10 mouse cellular contexts compared by ENCODE assay signal in the genomic region with DNA sequence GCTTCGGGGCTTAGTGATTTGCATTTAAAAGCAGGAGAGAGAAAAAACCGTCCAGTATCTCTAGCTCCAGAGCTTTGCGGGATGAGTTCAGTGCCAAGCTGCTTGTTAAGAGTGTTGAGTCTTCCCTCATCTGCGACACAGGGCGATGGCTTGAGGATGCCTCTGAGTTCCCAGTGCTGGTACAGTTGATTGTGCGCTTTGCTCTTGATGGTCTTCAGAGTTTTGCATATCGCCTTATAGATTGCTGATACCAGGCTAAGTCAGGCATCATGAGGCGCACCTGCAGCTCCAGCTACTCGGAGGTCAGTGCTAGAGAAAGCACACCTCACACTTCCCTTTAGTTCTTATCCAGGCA. TPM values are rescaled to one million over a fixed set of nuclear protein-coding genes. Genes with fewer than 3 reads are reported as not detected.
DNase-seq lines count a peak whose midpoint lies in the region; ATAC-seq and TF ChIP-seq lines count a peak whose summit lies in the region.
"Had no signal": no experiment of that assay in that cellular context is flagged by ENCODE, and none has a peak within 500 bp of the region (broad histone marks: within the 10 kb centered on the region; RNA-seq: fewer than 3 reads in every experiment).

No protein-coding gene starts in this region.

- no peaks in the 10 kb centered on the region for H3K36me3 ChIP-seq in forebrain, postnatal 0 days (ENCODE audit: insufficient read depth)
- H3K36me3 ChIP-seq in midbrain, postnatal 0 days (ENCODE audit: insufficient read depth, low read length): no peaks in the 10 kb centered on the region
- H3K36me3 ChIP-seq: lung, embryonic 15.5 days had no signal

- intact Hi-C loops in left cerebral cortex, postnatal 25 days (cut with DNase I): loop anchor here (5.0 kb wide), 1 partner anchor 278 kb away; no protein-coding TSS in a partner anchor
- intact Hi-C loops in left cerebral cortex, postnatal 4 days (cut with DNase I): loop anchor here (10.0 kb wide), 1 partner anchor 220 kb away; no protein-coding TSS in a partner anchor

- ATAC-seq in forebrain, postnatal 0 days: no peak
- no peak for ATAC-seq in midbrain, postnatal 0 days (ENCODE audit: low FRiP score)
- no peak for ATAC-seq in megakaryocyte progenitor cell, adult 5-6 weeks (replicated peaks; ENCODE audit: poor library complexity)

- H3K27me3 ChIP-seq in forebrain, postnatal 0 days (ENCODE audit: insufficient read depth, low read length): 0 out of 2 replicates have a peak, but pooled peaks cover 4% of the 10 kb centered on the region
- no peaks in the 10 kb centered on the region for H3K27me3 ChIP-seq in midbrain, postnatal 0 days (ENCODE audit: insufficient read depth, low read length)

- no peak for TF ChIP-seq CTCF in forebrain, postnatal 0 days (IDR thresholded peaks at IDR 0.05; ENCODE audit: low read depth)
- no peak for TF ChIP-seq CTCF in midbrain, postnatal 0 days (IDR thresholded peaks at IDR 0.05)

- peaks cover 18% of the 10 kb centered on the region for H3K4me1 ChIP-seq in forebrain, postnatal 0 days (ENCODE audit: insufficient read depth)
- H3K4me1 ChIP-seq in midbrain, postnatal 0 days (ENCODE audit: insufficient read depth, low read length): peaks cover 16% of the 10 kb centered on the region; the same call in 1 of the 2 replicates

- H3K9ac ChIP-seq in forebrain, postnatal 0 days: no peak overlapping the region
- peak overlapping the region; percentile 33; the same call in 1 of the 2 replicates for H3K9ac ChIP-seq in midbrain, postnatal 0 days (replicated peaks; ENCODE audit: low read length, poor library complexity, severe bottlenecking)
- H3K9ac ChIP-seq: lung, embryonic 15.5 days had no signal

- peak overlapping the region; percentile 92 for H3K4me2 ChIP-seq in forebrain, postnatal 0 days (ENCODE audit: low read depth)
- H3K4me2 ChIP-seq in midbrain, postnatal 0 days (ENCODE audit: low read depth, low read length, poor library complexity, severe bottlenecking): peak overlapping the region; percentile 85
- H3K4me2 ChIP-seq: lung, embryonic 15.5 days had no signal

- DNase-seq in cerebellum, postnatal 10 days: peak; percentile 28 to 32
- DNase-seq in cerebellum, adult 11 months: no peak
- peak; percentile 18 to 27 for DNase-seq in left cerebral cortex, postnatal 25 days (ENCODE audit: low spot score in 2 of 2)
- DNase-seq in left cerebral cortex, postnatal 4 days: no peak
- peak; percentile 16 for DNase-seq in forebrain, postnatal 0 days
- peak; percentile 6 for DNase-seq in midbrain, postnatal 0 days (ENCODE audit: low spot score)
- no peak for DNase-seq in lung, postnatal 10 days
- DNase-seq: adrenal gland, adult 2 months had no signal

- no peak overlapping the region for H3K27ac ChIP-seq in forebrain, postnatal 0 days (ENCODE audit: low read depth, low read length)
- no peak overlapping the region for H3K27ac ChIP-seq in midbrain, postnatal 0 days (ENCODE audit: low read depth, low read length)
- H3K27ac ChIP-seq: lung, embryonic 15.5 days had no signal

- peak overlapping the region; percentile 91 for H3K4me3 ChIP-seq in forebrain, postnatal 0 days (ENCODE audit: low read depth, low read length)
- peak overlapping the region; percentile 73 for H3K4me3 ChIP-seq in midbrain, postnatal 0 days (ENCODE audit: low read depth, low read length)
- H3K4me3 ChIP-seq: lung, embryonic 15.5 days had no signal

- H3K9me3 ChIP-seq in forebrain, postnatal 0 days (ENCODE audit: low read length): no peaks in the 10 kb centered on the region
- H3K9me3 ChIP-seq in midbrain, postnatal 0 days (ENCODE audit: low read length): no peaks in the 10 kb centered on the region
- H3K9me3 ChIP-seq: lung, embryonic 15.5 days had no signal

- 42% methylated on average over 9 of the region's 9 CpGs for WGBS in forebrain, postnatal 0 days
- WGBS in midbrain, postnatal 0 days: 34% methylated on average over 9 of the region's 9 CpGs

RNA-seq across cellular contexts. Expression of a gene that starts 3.3 kb away (rescaled TPM):
- 10 to 100 TPM; 33.3 to 33.9 TPM for total RNA-seq in left cerebral cortex, postnatal 25 days (2021)
- total RNA-seq in left cerebral cortex, postnatal 4 days (2021): 10 to 100 TPM; 17.2 to 18.6 TPM
- total RNA-seq in forebrain, postnatal 0 days (2014; rRNA removed): 11.7 and 16.6 TPM in 2 replicates
- 5.2 and 6.2 TPM in 2 replicates for polyA plus RNA-seq in forebrain, postnatal 0 days (2015; fragmentation: Nextera tagmentation; extraction: Ambion mirVana)
- 26.1 and 37.5 TPM in 2 replicates for total RNA-seq in midbrain, postnatal 0 days (2014; rRNA removed)
- polyA plus RNA-seq in midbrain, postnatal 0 days (2015; fragmentation: Nextera tagmentation; extraction: Ambion mirVana): 8.2 and 8.3 TPM in 2 replicates
- total RNA-seq in megakaryocyte progenitor cell, adult 5-6 weeks (2015): 6.4 and 8.0 TPM in 2 replicates
- total RNA-seq in megakaryocyte progenitor cell, adult 5-6 weeks (2017): 5.5 and 5.8 TPM in 2 replicates

RNA-seq across cellular contexts. Expression of a gene that starts 57.5 kb away (rescaled TPM):
- 10 to 100 TPM; 22.0 to 24.4 TPM for total RNA-seq in left cerebral cortex, postnatal 25 days (2021)
- total RNA-seq in left cerebral cortex, postnatal 4 days (2021): 10 to 100 TPM; 17.1 to 19.9 TPM
- 14.5 and 17.4 TPM in 2 replicates for total RNA-seq in forebrain, postnatal 0 days (2014; rRNA removed)
- 14.4 and 18.4 TPM in 2 replicates for polyA plus RNA-seq in forebrain, postnatal 0 days (2015; fragmentation: Nextera tagmentation; extraction: Ambion mirVana)
- total RNA-seq in midbrain, postnatal 0 days (2014; rRNA removed): 21.3 and 28.9 TPM in 2 replicates
- polyA plus RNA-seq in midbrain, postnatal 0 days (2015; fragmentation: Nextera tagmentation; extraction: Ambion mirVana): 36.4 and 37.9 TPM in 2 replicates
- 31.2 and 43.3 TPM in 2 replicates for total RNA-seq in megakaryocyte progenitor cell, adult 5-6 weeks (2015)
- total RNA-seq in megakaryocyte progenitor cell, adult 5-6 weeks (2017): 54.4 and 65.8 TPM in 2 replicates

Comparison
In these comparisons a context has a peak if more than half of its experiments do, and no peak if none do; other contexts are left out.
1. DNase-seq: peak in cerebellum, postnatal 10 days (2 of 2), left cerebral cortex, postnatal 25 days (2 of 2), forebrain, postnatal 0 days (single experiment) and midbrain, postnatal 0 days (single experiment); none in cerebellum, adult 11 months (single experiment), left cerebral cortex, postnatal 4 days (single experiment) and lung, postnatal 10 days (single experiment).